Mouse (Mus musculus): ENCODE measurements around the gene Izumo1. TPM values are rescaled to one million over a fixed set of nuclear protein-coding genes. Genes with fewer than 3 reads are reported as not detected.

The Izumo1 gene
- polyA plus RNA-seq, 1 experiment: 0.18 TPM

GRCm38 (mm10) chr7:45640191-45640957 is 18.8 kb downstream of the Izumo1 start:
- Histone ChIP-seq H3K4me3 (replicated peaks; ENCODE audit: insufficient read depth, low read depth, low read length) (no peak overlapping the region), H3K27me3 (ENCODE audit: control insufficient read depth, insufficient read depth, low read length) (no peaks in the 10 kb centered on the region), H3K4me1 (ENCODE audit: control insufficient read depth, insufficient read depth, low read length) (peaks cover 26% of the 10 kb centered on the region), H3K27ac (ENCODE audit: insufficient read depth, low read length) (0 out of 2 replicates have a peak overlapping the region, but pooled peaks have one; percentile 84)
- no peak for TF ChIP-seq CTCF (IDR thresholded peaks at IDR 0.05; ENCODE audit: borderline replicate concordance, insufficient read depth, low read depth, low read length)
- TF ChIP-seq POLR2A (IDR thresholded peaks at IDR 0.05; ENCODE audit: borderline replicate concordance, insufficient read depth, low read length): no peak
- 75% methylated on average over 19 of the region's 19 CpGs for WGBS
- DNase-seq: no peak

GRCm38 (mm10) chr7:45641391-45642040 is 19.9 kb downstream of the Izumo1 start:
- Histone ChIP-seq H3K27me3 (ENCODE audit: control insufficient read depth, insufficient read depth, low read length) (no peaks in the 10 kb centered on the region), H3K27ac (ENCODE audit: insufficient read depth, low read length) (peak overlapping the region; percentile 84), H3K4me3 (replicated peaks; ENCODE audit: insufficient read depth, low read depth, low read length) (peak overlapping the region; percentile 36), H3K4me1 (ENCODE audit: control insufficient read depth, insufficient read depth, low read length) (peaks cover 26% of the 10 kb centered on the region)
- peak; percentile 61 to 74 for DNase-seq
- WGBS: 8% methylated on average over 17 of the region's 17 CpGs
- TF ChIP-seq CTCF (IDR thresholded peaks at IDR 0.05; ENCODE audit: borderline replicate concordance, insufficient read depth, low read depth, low read length): no peak
- TF ChIP-seq POLR2A (IDR thresholded peaks at IDR 0.05; ENCODE audit: borderline replicate concordance, insufficient read depth, low read length): no peak

GRCm38 (mm10) chr7:45642083-45642482 is 20.5 kb downstream of the Izumo1 start:
- Histone ChIP-seq H3K4me1 (ENCODE audit: control insufficient read depth, insufficient read depth, low read length) (peaks cover 26% of the 10 kb centered on the region), H3K27ac (ENCODE audit: insufficient read depth, low read length) (peak overlapping the region; percentile 84), H3K4me3 (replicated peaks; ENCODE audit: insufficient read depth, low read depth, low read length) (peak overlapping the region; percentile 37), H3K27me3 (ENCODE audit: control insufficient read depth, insufficient read depth, low read length) (no peaks in the 10 kb centered on the region)
- DNase-seq: peak; percentile 58 to 65
- WGBS: 19% methylated on average over 5 of the region's 5 CpGs
- TF ChIP-seq CTCF (IDR thresholded peaks at IDR 0.05; ENCODE audit: borderline replicate concordance, insufficient read depth, low read depth, low read length) (no peak), POLR2A (IDR thresholded peaks at IDR 0.05; ENCODE audit: borderline replicate concordance, insufficient read depth, low read length) (no peak)

- Histone ChIP-seq H3K4me3 (replicated peaks; ENCODE audit: insufficient read depth, low read depth, low read length) (peak overlapping the region; percentile 74), H3K27ac (ENCODE audit: insufficient read depth, low read length) (peak overlapping the region; percentile 84), H3K4me1 (ENCODE audit: control insufficient read depth, insufficient read depth, low read length) (peaks cover 24% of the 10 kb centered on the region), H3K27me3 (ENCODE audit: control insufficient read depth, insufficient read depth, low read length) (no peaks in the 10 kb centered on the region)
- 27% methylated on average over 16 of the region's 16 CpGs for WGBS
- no peak for TF ChIP-seq CTCF (IDR thresholded peaks at IDR 0.05; ENCODE audit: borderline replicate concordance, insufficient read depth, low read depth, low read length)
- TF ChIP-seq POLR2A (IDR thresholded peaks at IDR 0.05; ENCODE audit: borderline replicate concordance, insufficient read depth, low read length): no peak
- no peak for DNase-seq
Measured at GRCm38 (mm10) chr7:45642503-45643255, 21.1 kb downstream of the Izumo1 start.

- H3K27ac ChIP-seq (ENCODE audit: insufficient read depth, low read length): peak overlapping the region; percentile 84
- H3K4me3 ChIP-seq (replicated peaks; ENCODE audit: insufficient read depth, low read depth, low read length): peak overlapping the region; percentile 74
- no peaks in the 10 kb centered on the region for H3K27me3 ChIP-seq (ENCODE audit: control insufficient read depth, insufficient read depth, low read length)
- peak; percentile 99 to 100 for DNase-seq
- TF ChIP-seq POLR2A (IDR thresholded peaks at IDR 0.05; ENCODE audit: borderline replicate concordance, insufficient read depth, low read length) (peak; percentile 84), CTCF (IDR thresholded peaks at IDR 0.05; ENCODE audit: borderline replicate concordance, insufficient read depth, low read depth, low read length) (no peak)
- peaks cover 22% of the 10 kb centered on the region for H3K4me1 ChIP-seq (ENCODE audit: control insufficient read depth, insufficient read depth, low read length)
- 5% methylated on average over 28 of the region's 28 CpGs for WGBS
Measured at GRCm38 (mm10) chr7:45643441-45644178, 22.0 kb downstream of the Izumo1 start.

GRCm38 (mm10) chr7:45644183-45644582 is 22.6 kb downstream of the Izumo1 start:
- Histone ChIP-seq H3K27me3 (ENCODE audit: control insufficient read depth, insufficient read depth, low read length) (no peaks in the 10 kb centered on the region), H3K4me3 (replicated peaks; ENCODE audit: insufficient read depth, low read depth, low read length) (peak overlapping the region; percentile 54), H3K4me1 (ENCODE audit: control insufficient read depth, insufficient read depth, low read length) (peaks cover 22% of the 10 kb centered on the region), H3K27ac (ENCODE audit: insufficient read depth, low read length) (peak overlapping the region; percentile 32)
- 4% methylated on average over 18 of the region's 18 CpGs for WGBS
- DNase-seq: peak; percentile 73 to 74
- TF ChIP-seq CTCF (IDR thresholded peaks at IDR 0.05; ENCODE audit: borderline replicate concordance, insufficient read depth, low read depth, low read length): no peak
- 0 out of 2 replicates have a peak, but pooled peaks have one; percentile 7 for TF ChIP-seq POLR2A (IDR thresholded peaks at IDR 0.05; ENCODE audit: borderline replicate concordance, insufficient read depth, low read length)

Measured in cerebellum, adult 2 months (tissue).